Mouse (Mus musculus) G1E (cell line): ENCODE data around the gene Pgf. TPM values are rescaled to one million over a fixed set of nuclear protein-coding genes. Genes with fewer than 3 reads are reported as not detected.

Experiments used
- ATAC-seq: 2 replicates; pipeline ENCODE4 v1.8.0; 2016; ENCODE audit warnings: mild to moderate bottlenecking; ENCODE audit not compliant: insufficient number of reproducible peaks, poor library complexity, low FRiP score, severe bottlenecking; ENCODE audit errors: extremely low read depth
- DNase-seq: peaks from one replicate; pipeline ENCODE4 v3.0.0; 2012; ENCODE audit warnings: low spot score
- H3K27me3 ChIP-seq: 2 replicates; pipeline ENCODE4 v1.6.1; 2012; ENCODE audit warnings: mild to moderate bottlenecking, low read length, inconsistent platforms; ENCODE audit not compliant: insufficient read depth
- H3K36me3 ChIP-seq: replicated peaks from 2 replicates; pipeline ENCODE3; 2012; ENCODE audit warnings: mild to moderate bottlenecking, inconsistent platforms
- H3K4me1 ChIP-seq: 2 replicates; pipeline ENCODE4 v1.6.1; 2012; ENCODE audit warnings: low read depth, low read length, inconsistent platforms, mixed read lengths; ENCODE audit not compliant: insufficient read depth
- H3K4me3 ChIP-seq: 2 replicates; pipeline ENCODE4 v1.5.1; 2012; ENCODE audit warnings: low read depth, mild to moderate bottlenecking, inconsistent platforms, low read length, moderate library complexity, mixed read lengths
- H3K9me3 ChIP-seq: replicated peaks from 2 replicates; pipeline ENCODE4 v1.6.1; 2012; ENCODE audit warnings: inconsistent platforms
- CTCF ChIP-seq: IDR thresholded peaks from 2 replicates; pipeline ENCODE4 v1.5.1; 2012; ENCODE audit warnings: low read depth, low read length, inconsistent platforms, mixed read lengths
- GATA1 ChIP-seq: IDR thresholded peaks from 2 replicates; pipeline ENCODE4 v1.6.1; 2012; ENCODE audit warnings: borderline replicate concordance, low read length, inconsistent platforms, mixed read lengths
- GATA2 ChIP-seq: IDR thresholded peaks from 2 replicates; pipeline ENCODE4 v1.6.1; 2012; ENCODE audit warnings: low read depth, low read length, inconsistent platforms, borderline replicate concordance
- POLR2AphosphoS5 ChIP-seq: IDR thresholded peaks from 2 replicates; pipeline ENCODE4 v1.6.1; 2012; ENCODE audit warnings: low read depth, low read length, inconsistent platforms; ENCODE audit not compliant: insufficient replicate concordance
- TAL1 ChIP-seq: conservative IDR thresholded peaks from 2 replicates; pipeline ENCODE4 v1.6.1; 2012; ENCODE audit warnings: low read depth, low read length, inconsistent platforms, mixed read lengths
- polyA plus RNA-seq: library from polyadenylated mRNA; stranded (reverse); fragments of >175 nt; gene quantifications from 2 replicates; pipeline ENCODE4 v1.2.3, GENCODE M21; 2012
- total RNA-seq, 2 experiments: library from RNA; stranded (forward) in 1 of 2; stranded (reverse) in 1 of 2; fragments of 200-1000 nt in 1 of 2; fragments of >200 nt in 1 of 2; fragmentation: Nextera tagmentation in 1 of 2; gene quantifications; 2 replicates each; pipeline ENCODE4 v1.2.3; 2014 to 2017

The Pgf gene
- total and polyA plus RNA-seq, 3 experiments: 2.1 TPM; not detected in 2

DNA sequence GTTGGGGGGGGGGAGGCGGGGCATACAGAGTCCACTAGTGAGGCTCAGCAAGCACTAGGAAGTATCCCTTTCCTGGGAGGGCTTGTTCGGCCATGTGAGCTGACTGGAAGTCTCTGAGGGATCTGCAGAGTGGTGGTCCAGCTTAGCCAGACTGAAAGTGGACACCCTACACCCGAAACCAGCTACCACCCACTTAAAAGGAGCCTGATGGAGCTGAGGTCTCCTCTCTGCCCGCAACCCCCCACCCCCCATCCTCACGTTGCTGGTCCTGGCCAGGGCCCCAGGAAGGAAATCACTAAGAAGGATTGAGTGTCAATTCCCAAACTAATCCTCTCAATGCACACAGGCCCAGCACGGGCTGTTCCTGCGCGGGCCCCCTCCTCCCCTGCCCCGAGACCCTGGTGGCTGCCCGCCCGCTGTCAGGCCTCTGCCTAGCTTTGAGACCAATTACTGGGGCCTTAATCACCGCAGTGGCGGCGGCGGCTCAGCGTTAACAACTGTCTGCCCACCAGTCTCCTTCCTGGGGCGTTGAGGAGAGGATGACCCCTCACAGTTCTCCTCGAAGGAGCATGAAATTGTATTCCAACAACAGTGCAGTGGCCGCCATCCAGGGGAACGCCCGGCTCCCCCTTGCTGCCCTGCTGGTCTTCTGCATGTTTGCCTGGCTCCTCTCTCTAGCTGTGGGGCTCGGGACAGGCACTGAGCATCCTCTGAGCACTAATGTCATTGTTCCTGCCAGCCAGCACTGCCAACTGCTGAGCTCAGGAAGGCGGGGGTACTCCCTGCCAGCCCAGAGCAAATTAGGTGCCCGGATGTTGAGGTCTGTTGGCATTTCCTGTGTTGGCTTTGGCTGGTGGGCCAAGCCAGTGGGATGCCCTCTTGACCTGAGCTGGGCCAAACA is 23.6 kb upstream of the Pgf start:
- Histone ChIP-seq H3K27me3 (peaks cover 60% of the 10 kb centered on the region), H3K4me3 (no peak overlapping the region), H3K9me3 (no peaks in the 10 kb centered on the region), H3K4me1 (peaks cover 5% of the 10 kb centered on the region; the same call in 1 of the 2 replicates), H3K36me3 (no peaks in the 10 kb centered on the region)
- ATAC-seq (no peak), DNase-seq (no peak)
- TF ChIP-seq GATA1: no peak
- TF ChIP-seq POLR2AphosphoS5: no peak
- no peak for TF ChIP-seq TAL1
- TF ChIP-seq CTCF: no peak
- no peak for TF ChIP-seq GATA2

DNA sequence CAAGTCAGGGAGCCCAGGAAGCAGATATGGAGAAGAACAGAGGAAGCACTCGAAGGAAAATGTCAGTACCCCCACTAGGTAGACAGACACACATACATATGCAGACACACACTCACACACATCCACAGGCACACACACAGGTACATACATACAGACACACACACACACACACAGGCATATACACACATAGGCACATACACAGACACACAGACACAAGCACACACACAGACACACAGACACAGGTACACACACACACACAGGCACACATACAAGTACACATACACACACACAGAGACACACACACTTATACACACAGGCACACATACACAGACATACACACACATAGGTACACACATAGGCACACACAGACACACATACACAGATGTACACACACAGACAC is 22.4 kb upstream of the Pgf start:
- Histone ChIP-seq H3K27me3 (peaks cover 65% of the 10 kb centered on the region), H3K36me3 (no peaks in the 10 kb centered on the region), H3K4me3 (no peak overlapping the region), H3K4me1 (no peaks in the 10 kb centered on the region), H3K9me3 (no peaks in the 10 kb centered on the region)
- ATAC-seq: no peak
- no peak for TF ChIP-seq POLR2AphosphoS5
- TF ChIP-seq CTCF: 0 out of 2 replicates have a peak, but pooled peaks have one; percentile 5
- TF ChIP-seq TAL1: no peak
- 0 out of 2 replicates have a peak, but pooled peaks have one; percentile 20 for TF ChIP-seq GATA2
- no peak for TF ChIP-seq GATA1
- DNase-seq: no peak

DNA sequence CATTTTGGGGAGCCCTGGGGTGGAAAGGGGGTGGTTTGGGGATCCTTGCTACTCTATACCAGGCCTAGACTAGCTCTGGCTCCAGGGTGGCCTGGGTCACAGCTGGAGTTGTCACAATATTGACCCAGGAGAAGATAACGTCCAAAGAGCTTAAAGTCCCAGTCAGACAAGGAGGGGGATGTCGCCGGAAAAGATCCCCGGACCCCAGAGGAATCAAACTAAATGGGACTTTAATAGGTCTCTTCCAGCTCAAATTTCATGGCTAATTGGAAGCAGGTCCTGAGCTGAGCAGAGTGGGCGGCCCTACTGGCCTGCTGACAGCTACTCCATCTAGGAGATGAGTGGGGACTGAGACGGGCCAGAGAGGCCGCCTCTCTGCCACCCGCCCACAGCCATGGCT is 20.3 kb upstream of the Pgf start:
- Histone ChIP-seq H3K9me3 (no peaks in the 10 kb centered on the region), H3K36me3 (no peaks in the 10 kb centered on the region), H3K4me3 (no peak overlapping the region), H3K27me3 (peaks cover 71% of the 10 kb centered on the region), H3K4me1 (no peaks in the 10 kb centered on the region; the same call in 1 of the 2 replicates)
- ATAC-seq (no peak), DNase-seq (no peak)
- TF ChIP-seq TAL1 (no peak), CTCF (no peak), GATA1 (no peak), GATA2 (no peak), POLR2AphosphoS5 (no peak)

DNA sequence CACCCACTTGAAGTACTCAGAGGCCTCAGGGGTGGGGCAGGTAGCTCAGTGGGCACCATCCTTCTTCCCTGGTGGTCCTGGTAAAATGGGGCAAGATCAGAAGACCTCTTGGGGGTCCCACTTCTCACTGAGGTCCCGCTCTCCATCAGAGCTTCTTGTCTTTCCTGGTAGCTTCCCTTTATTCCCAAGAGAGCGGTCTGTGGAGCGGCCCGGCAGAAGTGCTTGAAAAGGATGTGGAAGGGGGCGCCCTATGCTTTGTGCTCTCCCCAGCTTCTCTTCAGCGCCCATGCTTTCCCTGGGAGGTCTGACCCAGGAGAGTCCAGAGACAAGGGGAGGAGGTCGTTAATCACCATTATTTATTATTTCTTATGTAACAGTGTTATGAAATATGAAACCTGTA is 19.8 kb upstream of the Pgf start:
- Histone ChIP-seq H3K36me3 (no peaks in the 10 kb centered on the region), H3K9me3 (no peaks in the 10 kb centered on the region), H3K4me3 (no peak overlapping the region), H3K27me3 (peaks cover 75% of the 10 kb centered on the region), H3K4me1 (peaks cover 6% of the 10 kb centered on the region)
- no peak for TF ChIP-seq GATA2
- no peak for ATAC-seq
- DNase-seq: no peak

DNA sequence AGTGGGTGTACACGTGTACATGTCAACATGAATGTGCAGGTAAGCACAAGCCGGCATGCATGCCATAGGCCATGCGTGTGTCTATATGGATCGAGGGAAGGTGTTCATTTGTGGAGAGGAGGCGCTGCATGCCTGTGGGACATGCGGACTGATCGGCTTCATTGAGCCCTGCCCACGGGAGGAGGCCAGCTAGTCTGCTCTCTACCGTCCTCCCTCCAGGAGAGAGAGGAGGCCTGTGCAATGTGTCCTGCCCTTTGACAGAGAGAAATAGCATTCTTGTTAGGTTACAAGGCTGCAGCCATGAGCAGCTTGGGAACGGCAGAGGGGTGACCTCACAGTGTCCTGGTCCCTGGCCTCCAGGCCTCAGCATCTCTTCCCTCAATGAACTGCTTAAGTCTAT is 18.6 kb upstream of the Pgf start:
- TF ChIP-seq POLR2AphosphoS5: 0 out of 2 replicates have a peak, but pooled peaks have one; percentile 28
- no peak for TF ChIP-seq TAL1
- Histone ChIP-seq H3K4me1 (peaks cover 7% of the 10 kb centered on the region), H3K4me3 (no peak overlapping the region; the same call in 1 of the 2 replicates), H3K9me3 (no peaks in the 10 kb centered on the region), H3K36me3 (no peaks in the 10 kb centered on the region), H3K27me3 (peaks cover 67% of the 10 kb centered on the region)
- ATAC-seq (no peak), DNase-seq (no peak)

DNA sequence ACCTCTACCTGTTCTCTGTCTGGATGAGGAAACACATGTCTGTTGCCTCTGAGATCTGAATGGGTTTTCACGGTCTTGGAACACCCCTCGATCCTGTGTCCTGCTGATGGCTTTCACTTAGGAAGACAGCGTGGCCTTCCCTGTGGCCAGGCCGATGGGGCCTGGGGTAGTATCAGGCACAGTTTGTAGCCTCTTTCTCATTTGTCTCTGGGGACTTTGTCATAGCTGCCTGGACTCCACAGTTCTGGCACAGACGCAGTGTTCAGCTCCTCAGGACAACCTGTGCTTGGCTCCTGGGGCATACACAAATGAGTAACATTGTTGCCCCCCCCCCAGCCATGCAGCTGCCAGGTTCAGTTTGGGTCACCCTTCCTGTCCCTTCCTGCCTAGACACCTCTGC is 17.5 kb upstream of the Pgf start:
- H3K4me1 ChIP-seq: peaks cover 7% of the 10 kb centered on the region
- no peaks in the 10 kb centered on the region for H3K9me3 ChIP-seq
- H3K4me3 ChIP-seq: no peak overlapping the region
- ATAC-seq (no peak), DNase-seq (no peak)
- TF ChIP-seq GATA1 (no peak), GATA2 (no peak), TAL1 (no peak), CTCF (no peak), POLR2AphosphoS5 (no peak)
- no peaks in the 10 kb centered on the region for H3K36me3 ChIP-seq
- peaks cover 60% of the 10 kb centered on the region for H3K27me3 ChIP-seq
